Mouse (Mus musculus): ENCODE measurements around the gene Irf2bpl. TPM values are rescaled to one million over a fixed set of nuclear protein-coding genes. Genes with fewer than 3 reads are reported as not detected.

The Irf2bpl gene
- polyA plus RNA-seq, 1 experiment = 0.04 TPM

- no peak for TF ChIP-seq GATA1 (IDR thresholded peaks at IDR 0.05; ENCODE audit: low read length)
- TF ChIP-seq TAL1 (IDR thresholded peaks at IDR 0.05; ENCODE audit: low read length) = no peak
- H3K4me3 ChIP-seq (replicated peaks) = peak overlapping the region; percentile 55
- H3K36me3 ChIP-seq (ENCODE audit: control insufficient read depth) = no peaks in the 10 kb centered on the region; the same call in 1 of the 2 replicates
- H3K9me3 ChIP-seq (ENCODE audit: control insufficient read depth, low read length) = peaks cover 16% of the 10 kb centered on the region; the same call in 1 of the 2 replicates
- peaks cover 89% of the 10 kb centered on the region for H3K27me3 ChIP-seq (ENCODE audit: control insufficient read depth)
- H3K4me1 ChIP-seq (ENCODE audit: control insufficient read depth) = peaks cover 7% of the 10 kb centered on the region
Observed at GRCm38 (mm10) chr12:86882279-86883018, 2.1 kb downstream of the Irf2bpl start.

- Histone ChIP-seq H3K4me3 (replicated peaks) (no peak overlapping the region), H3K27me3 (ENCODE audit: control insufficient read depth) (peaks cover 83% of the 10 kb centered on the region), H3K9me3 (ENCODE audit: control insufficient read depth, low read length) (peaks cover 16% of the 10 kb centered on the region; the same call in 1 of the 2 replicates), H3K36me3 (ENCODE audit: control insufficient read depth) (no peaks in the 10 kb centered on the region; the same call in 1 of the 2 replicates), H3K4me1 (ENCODE audit: control insufficient read depth) (peaks cover 7% of the 10 kb centered on the region)
- TF ChIP-seq GATA1 (IDR thresholded peaks at IDR 0.05; ENCODE audit: low read length) (no peak), TAL1 (IDR thresholded peaks at IDR 0.05; ENCODE audit: low read length) (no peak)
Observed at GRCm38 (mm10) chr12:86881809-86882278, 2.8 kb downstream of the Irf2bpl start.

GRCm38 (mm10) chr12:86880090-86880723, 4.4 kb downstream of the Irf2bpl start:
- no peaks in the 10 kb centered on the region; the same call in 1 of the 2 replicates for H3K36me3 ChIP-seq (ENCODE audit: control insufficient read depth)
- H3K27me3 ChIP-seq (ENCODE audit: control insufficient read depth) = peaks cover 69% of the 10 kb centered on the region
- TF ChIP-seq TAL1 (IDR thresholded peaks at IDR 0.05; ENCODE audit: low read length) (no peak), GATA1 (IDR thresholded peaks at IDR 0.05; ENCODE audit: low read length) (no peak)
- peaks cover 7% of the 10 kb centered on the region for H3K4me1 ChIP-seq (ENCODE audit: control insufficient read depth)
- H3K4me3 ChIP-seq (replicated peaks) = no peak overlapping the region
- H3K9me3 ChIP-seq (ENCODE audit: control insufficient read depth, low read length) = peaks cover 16% of the 10 kb centered on the region; the same call in 1 of the 2 replicates

GRCm38 (mm10) chr12:86879446-86880085, 5.0 kb downstream of the Irf2bpl start:
- Histone ChIP-seq H3K4me3 (replicated peaks) (no peak overlapping the region), H3K27me3 (ENCODE audit: control insufficient read depth) (peaks cover 62% of the 10 kb centered on the region), H3K36me3 (ENCODE audit: control insufficient read depth) (no peaks in the 10 kb centered on the region; the same call in 1 of the 2 replicates), H3K4me1 (ENCODE audit: control insufficient read depth) (peaks cover 4% of the 10 kb centered on the region), H3K9me3 (ENCODE audit: control insufficient read depth, low read length) (peaks cover 16% of the 10 kb centered on the region; the same call in 1 of the 2 replicates)
- TF ChIP-seq TAL1 (IDR thresholded peaks at IDR 0.05; ENCODE audit: low read length) (no peak), GATA1 (IDR thresholded peaks at IDR 0.05; ENCODE audit: low read length) (no peak)

GRCm38 (mm10) chr12:86878426-86879353, 5.9 kb downstream of the Irf2bpl start:
- peaks cover 53% of the 10 kb centered on the region for H3K27me3 ChIP-seq (ENCODE audit: control insufficient read depth)
- TF ChIP-seq GATA1 (IDR thresholded peaks at IDR 0.05; ENCODE audit: low read length) (no peak), TAL1 (IDR thresholded peaks at IDR 0.05; ENCODE audit: low read length) (no peak)
- H3K9me3 ChIP-seq (ENCODE audit: control insufficient read depth, low read length) = peaks cover 13% of the 10 kb centered on the region; the same call in 1 of the 2 replicates

GRCm38 (mm10) chr12:86876981-86877380, 7.6 kb downstream of the Irf2bpl start:
- Histone ChIP-seq H3K27me3 (ENCODE audit: control insufficient read depth) (peaks cover 36% of the 10 kb centered on the region), H3K9me3 (ENCODE audit: control insufficient read depth, low read length) (peaks cover 2% of the 10 kb centered on the region; the same call in 1 of the 2 replicates), H3K4me3 (replicated peaks) (no peak overlapping the region), H3K36me3 (ENCODE audit: control insufficient read depth) (no peaks in the 10 kb centered on the region; the same call in 1 of the 2 replicates), H3K4me1 (ENCODE audit: control insufficient read depth) (no peaks in the 10 kb centered on the region)
- no peak for TF ChIP-seq TAL1 (IDR thresholded peaks at IDR 0.05; ENCODE audit: low read length)
- no peak for TF ChIP-seq GATA1 (IDR thresholded peaks at IDR 0.05; ENCODE audit: low read length)

More at GRCm38 (mm10) chr12:86878426-86879353, 5.9 kb downstream of the Irf2bpl start:
- Histone ChIP-seq H3K4me3 (replicated peaks) (no peak overlapping the region), H3K36me3 (ENCODE audit: control insufficient read depth) (no peaks in the 10 kb centered on the region; the same call in 1 of the 2 replicates), H3K4me1 (ENCODE audit: control insufficient read depth) (no peaks in the 10 kb centered on the region; the same call in 1 of the 2 replicates)

- H3K36me3 ChIP-seq (ENCODE audit: control insufficient read depth) = no peaks in the 10 kb centered on the region
- TF ChIP-seq TAL1 (IDR thresholded peaks at IDR 0.05; ENCODE audit: low read length) (no peak), GATA1 (IDR thresholded peaks at IDR 0.05; ENCODE audit: low read length) (no peak)
- peaks cover 30% of the 10 kb centered on the region for H3K27me3 ChIP-seq (ENCODE audit: control insufficient read depth)
- H3K4me3 ChIP-seq (replicated peaks) = no peak overlapping the region
- no peaks in the 10 kb centered on the region for H3K9me3 ChIP-seq (ENCODE audit: control insufficient read depth, low read length)
- no peaks in the 10 kb centered on the region for H3K4me1 ChIP-seq (ENCODE audit: control insufficient read depth)
Observed at GRCm38 (mm10) chr12:86876116-86876515, 8.5 kb downstream of the Irf2bpl start.
